Mouse (Mus musculus) forebrain, embryonic 13.5 days (tissue): Measurements from ENCODE around the gene Krt8. TPM values are rescaled to one million over a fixed set of nuclear protein-coding genes. Genes with fewer than 3 reads are reported as not detected.

Source experiments
- ATAC-seq: fragments of 200-750 bp; cut with Nextera tagmentation; 2 replicates; pipeline ENCODE4 v1.8.0; 2017
- H3K27ac ChIP-seq: fragments of 300-500 bp; sonication (generic); 2 replicates; pipeline ENCODE4 v1.5.1; 2015; ENCODE audit warnings: inconsistent platforms, mild to moderate bottlenecking, moderate library complexity
- H3K27me3 ChIP-seq: fragments of 300-500 bp; sonication (generic); 2 replicates; pipeline ENCODE4 v1.6.1; 2015; ENCODE audit warnings: mild to moderate bottlenecking, inconsistent platforms
- H3K36me3 ChIP-seq: fragments of 300-500 bp; sonication (generic); 2 replicates; pipeline ENCODE4 v1.6.1; 2015; ENCODE audit warnings: mild to moderate bottlenecking, inconsistent platforms; ENCODE audit not compliant: poor library complexity, severe bottlenecking
- H3K4me1 ChIP-seq: fragments of 300-500 bp; sonication (generic); 2 replicates; pipeline ENCODE4 v1.6.1; 2015; ENCODE audit warnings: inconsistent platforms
- H3K4me2 ChIP-seq: fragments of 300-500 bp; sonication (generic); 2 replicates; pipeline ENCODE4 v1.6.1; 2015; ENCODE audit warnings: inconsistent platforms, mild to moderate bottlenecking, moderate library complexity
- H3K4me3 ChIP-seq: fragments of 300-500 bp; sonication (generic); 2 replicates; pipeline ENCODE4 v1.5.1; 2015; ENCODE audit warnings: mild to moderate bottlenecking, inconsistent platforms
- H3K9ac ChIP-seq: fragments of 300-500 bp; sonication (generic); 2 replicates; pipeline ENCODE4 v1.6.1; 2015; ENCODE audit warnings: mild to moderate bottlenecking, inconsistent platforms
- H3K9me3 ChIP-seq: fragments of 300-500 bp; sonication (generic); replicated peaks from 2 replicates; pipeline ENCODE4 v1.6.1; 2016; ENCODE audit warnings: inconsistent platforms
- WGBS: fragments of 180-500 bp; shearing (Covaris S2); methylation state at CpG from one replicate; pipeline ENCODE4 v1.1.7; 2015; 5-methylcytosine and 5-hydroxymethylcytosine counted together
- polyA plus RNA-seq: library from polyadenylated mRNA; unstranded; fragments of >200 nt; fragmentation: Nextera tagmentation; extraction: Ambion mirVana; gene quantifications from 2 replicates; pipeline ENCODE4 v1.2.1, GENCODE M21; 2015

The Krt8 gene
- 1.7 and 2.6 TPM in 2 replicates for polyA plus RNA-seq

- H3K9ac ChIP-seq: no peak within 1 kb of the TSS
Observed at GRCm38 (mm10) chr15:102004189-102004588, at the start of gene Krt8. Krt8 (minus strand) TSS chr15:102004482.

GRCm38 (mm10) chr15:102051920-102052683 is 47.8 kb upstream of the Krt8 start:
- 0 out of 2 replicates have a peak, but pooled peaks cover 2% of the 10 kb centered on the region for H3K4me1 ChIP-seq
- ATAC-seq: peak; percentile 87
- H3K36me3 ChIP-seq: no peaks in the 10 kb centered on the region
- WGBS: under 1% methylated on average over 30 of the region's 33 CpGs
- peak overlapping the region; percentile 48 for H3K4me3 ChIP-seq
- H3K4me2 ChIP-seq: peak overlapping the region; percentile 71
- H3K27ac ChIP-seq: peak overlapping the region; percentile 41; the same call in 1 of the 2 replicates
- H3K9ac ChIP-seq: peak overlapping the region; percentile 68
- H3K27me3 ChIP-seq: no peaks in the 10 kb centered on the region
- H3K9me3 ChIP-seq: no peaks in the 10 kb centered on the region

More at GRCm38 (mm10) chr15:102004189-102004588, at the start of gene Krt8:
- no peak within 1 kb of the TSS for H3K27ac ChIP-seq
- H3K4me1 ChIP-seq: peaks cover 22% of the 10 kb centered on the region
- H3K4me2 ChIP-seq: peak within 1 kb of the TSS; percentile 52
- H3K27me3 ChIP-seq: peaks cover 71% of the 10 kb centered on the region
- 15% methylated on average over 11 of the region's 11 CpGs for WGBS
- H3K4me3 ChIP-seq: peak within 1 kb of the TSS; percentile 21
- H3K9me3 ChIP-seq: no peaks in the 10 kb centered on the region
- H3K36me3 ChIP-seq: no peaks in the 10 kb centered on the region
- ATAC-seq: no peak

DNA sequence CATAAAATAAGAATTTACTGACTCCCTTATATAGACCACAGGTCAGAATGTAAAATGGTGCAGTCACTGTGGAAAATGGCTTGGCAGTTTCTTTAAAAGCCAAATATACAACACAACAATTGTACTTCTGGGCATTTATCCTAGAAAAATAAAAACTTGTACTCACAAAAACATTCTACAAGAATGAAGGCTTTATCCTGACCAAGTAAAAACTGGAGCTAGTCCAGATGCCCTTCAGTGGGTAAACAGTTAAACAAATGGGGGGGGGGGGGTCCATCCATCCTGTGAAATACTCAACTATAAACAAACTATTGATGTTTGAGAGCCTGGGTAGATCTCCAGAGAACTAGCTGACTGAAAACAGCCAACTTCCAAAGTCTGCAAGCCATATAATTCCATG is 45.6 kb upstream of the Krt8 start:
- no peak for ATAC-seq
- Histone ChIP-seq H3K4me2 (no peak overlapping the region), H3K4me1 (0 out of 2 replicates have a peak, but pooled peaks cover 2% of the 10 kb centered on the region), H3K4me3 (no peak overlapping the region), H3K9ac (no peak overlapping the region), H3K27me3 (no peaks in the 10 kb centered on the region), H3K36me3 (no peaks in the 10 kb centered on the region), H3K27ac (no peak overlapping the region), H3K9me3 (no peaks in the 10 kb centered on the region)

- WGBS: 89% methylated on average over 6 of the region's 6 CpGs
Observed at GRCm38 (mm10) chr15:102048006-102048405, 43.7 kb upstream of the Krt8 start.

DNA sequence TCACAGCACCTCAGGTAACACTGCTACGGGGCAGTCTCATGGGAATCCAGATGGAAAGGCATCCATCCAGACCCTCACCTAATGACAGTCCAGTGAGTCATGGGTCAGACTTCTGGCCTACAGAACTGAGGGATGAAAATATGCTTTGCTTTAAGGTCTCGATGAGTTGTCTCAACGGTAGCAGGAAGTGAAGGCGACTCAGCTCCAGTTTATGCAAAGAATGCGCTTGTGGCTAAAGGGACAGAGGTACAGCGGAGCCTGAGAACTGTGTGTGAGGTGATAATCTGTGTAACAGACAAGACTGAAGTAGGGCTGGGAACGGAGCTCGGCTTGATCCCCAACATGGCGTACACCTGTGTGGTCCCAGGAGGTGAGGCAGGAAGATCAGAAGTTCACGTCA is 41.4 kb upstream of the Krt8 start:
- Histone ChIP-seq H3K9me3 (no peaks in the 10 kb centered on the region), H3K4me2 (no peak overlapping the region), H3K27me3 (no peaks in the 10 kb centered on the region), H3K4me1 (no peaks in the 10 kb centered on the region), H3K4me3 (no peak overlapping the region), H3K27ac (no peak overlapping the region), H3K9ac (no peak overlapping the region), H3K36me3 (no peaks in the 10 kb centered on the region)
- no peak for ATAC-seq
- 96% methylated on average over 10 of the region's 10 CpGs for WGBS

More at GRCm38 (mm10) chr15:102048006-102048405, 43.7 kb upstream of the Krt8 start:
- H3K4me3 ChIP-seq: no peak overlapping the region
- no peaks in the 10 kb centered on the region for H3K36me3 ChIP-seq
- no peak overlapping the region for H3K27ac ChIP-seq
- H3K9ac ChIP-seq: no peak overlapping the region
- H3K9me3 ChIP-seq: no peaks in the 10 kb centered on the region
- 0 out of 2 replicates have a peak, but pooled peaks cover 2% of the 10 kb centered on the region for H3K4me1 ChIP-seq
- no peaks in the 10 kb centered on the region for H3K27me3 ChIP-seq
- no peak for ATAC-seq
- H3K4me2 ChIP-seq: no peak overlapping the region

- Histone ChIP-seq H3K4me3 (no peak overlapping the region), H3K4me1 (no peaks in the 10 kb centered on the region), H3K4me2 (no peak overlapping the region), H3K9ac (no peak overlapping the region), H3K9me3 (no peaks in the 10 kb centered on the region), H3K27ac (no peak overlapping the region), H3K27me3 (no peaks in the 10 kb centered on the region), H3K36me3 (no peaks in the 10 kb centered on the region)
- no peak for ATAC-seq
- WGBS: 84% methylated on average over 3 of the region's 3 CpGs
Observed at GRCm38 (mm10) chr15:102044745-102045144, 40.5 kb upstream of the Krt8 start.

DNA sequence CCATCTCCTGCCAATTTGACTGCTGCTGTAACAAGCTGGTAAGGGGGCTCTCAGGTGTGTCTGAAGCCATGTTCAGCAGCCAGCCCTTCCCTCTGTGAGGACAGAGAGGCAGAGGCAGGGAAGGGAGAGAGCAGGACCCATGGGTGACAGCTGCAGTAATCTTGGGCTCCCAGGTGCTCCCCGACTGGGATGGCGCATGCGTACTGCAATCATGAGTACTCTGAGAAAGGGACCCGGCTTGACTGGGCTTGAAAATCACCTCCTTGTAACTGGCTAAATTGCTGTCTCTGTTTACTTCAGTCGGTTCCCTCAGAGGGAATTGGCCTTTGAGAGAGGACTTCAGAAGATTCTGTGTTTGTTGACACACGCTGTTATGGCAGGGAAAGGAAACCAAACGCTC is 37.7 kb upstream of the Krt8 start:
- Histone ChIP-seq H3K9me3 (no peaks in the 10 kb centered on the region), H3K9ac (no peak overlapping the region), H3K36me3 (no peaks in the 10 kb centered on the region), H3K4me3 (no peak overlapping the region), H3K27me3 (no peaks in the 10 kb centered on the region), H3K4me1 (no peaks in the 10 kb centered on the region), H3K27ac (no peak overlapping the region), H3K4me2 (no peak overlapping the region)
- ATAC-seq: no peak
- 84% methylated on average over 7 of the region's 7 CpGs for whole genome bisulfite sequencing

GRCm38 (mm10) chr15:102040277-102040676 is 36.0 kb upstream of the Krt8 start:
- no peak overlapping the region for H3K4me3 ChIP-seq
- ATAC-seq: no peak
- H3K9me3 ChIP-seq: no peaks in the 10 kb centered on the region
- no peak overlapping the region for H3K27ac ChIP-seq
- no peak overlapping the region for H3K4me2 ChIP-seq
- no peaks in the 10 kb centered on the region for H3K36me3 ChIP-seq
- H3K9ac ChIP-seq: no peak overlapping the region
- WGBS: 82% methylated on average over 4 of the region's 4 CpGs
- H3K27me3 ChIP-seq: no peaks in the 10 kb centered on the region
- no peaks in the 10 kb centered on the region for H3K4me1 ChIP-seq

DNA sequence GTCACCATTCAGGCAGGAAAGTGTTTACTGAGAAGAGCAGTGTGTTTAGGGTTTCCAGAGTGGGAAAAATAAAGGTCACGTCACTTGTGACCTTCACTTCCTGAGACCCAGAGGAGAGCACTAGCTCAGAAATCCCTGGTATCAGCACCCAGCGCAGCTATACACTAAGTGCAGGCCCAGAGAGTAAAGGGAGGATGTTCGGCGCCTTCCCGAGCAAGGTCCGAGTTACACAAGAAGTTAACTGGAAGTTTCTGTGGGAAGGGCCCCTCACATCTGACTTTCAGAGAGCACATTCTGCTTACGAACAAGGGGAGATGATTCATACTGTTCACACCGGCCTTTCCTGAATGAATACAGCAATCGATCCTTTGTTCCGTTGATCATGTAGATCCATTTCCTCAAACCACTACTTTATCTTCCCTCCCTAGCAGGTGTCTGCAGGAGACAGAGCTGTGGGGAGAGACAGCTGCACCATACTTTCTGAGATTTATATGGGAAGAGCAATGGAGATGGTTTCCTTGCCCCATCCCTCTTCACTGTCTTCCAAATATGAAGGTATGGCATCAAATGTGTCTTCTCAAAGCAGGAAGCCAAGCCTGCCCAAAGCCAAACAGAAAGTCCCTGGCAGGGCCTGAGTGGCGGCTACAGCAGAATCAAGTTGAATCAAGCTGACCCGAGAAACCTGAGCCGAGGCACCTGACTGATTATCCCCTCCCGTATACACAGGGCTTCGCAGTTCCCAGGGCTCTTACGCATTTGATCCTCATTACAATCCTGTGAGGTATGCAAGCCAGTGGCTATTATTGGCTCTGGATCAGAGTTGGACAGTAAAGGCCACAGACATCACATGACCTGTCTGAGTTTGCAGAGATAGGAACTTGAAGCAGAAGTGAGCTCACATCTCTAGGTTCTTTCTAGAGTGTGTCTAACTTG is 30.1 kb upstream of the Krt8 start:
- Histone ChIP-seq H3K9ac (no peak overlapping the region), H3K4me1 (no peaks in the 10 kb centered on the region), H3K27ac (no peak overlapping the region), H3K27me3 (peaks cover 3% of the 10 kb centered on the region), H3K36me3 (no peaks in the 10 kb centered on the region), H3K9me3 (no peaks in the 10 kb centered on the region), H3K4me2 (no peak overlapping the region), H3K4me3 (no peak overlapping the region)
- 63% methylated on average over 16 of the region's 16 CpGs for WGBS
- no peak for ATAC-seq

GRCm38 (mm10) chr15:102028040-102028439 is 23.8 kb upstream of the Krt8 start, which contains the start of gene Krt18:
Krt18 (plus strand) TSS chr15:102028180.
- Histone ChIP-seq H3K4me1 (peaks cover 18% of the 10 kb centered on the region), H3K9me3 (no peaks in the 10 kb centered on the region), H3K9ac (peak within 1 kb of the TSS; percentile 53), H3K4me3 (peak within 1 kb of the TSS; percentile 16; the same call in 1 of the 2 replicates), H3K27ac (no peak within 1 kb of the TSS), H3K27me3 (peaks cover 57% of the 10 kb centered on the region), H3K36me3 (no peaks in the 10 kb centered on the region), H3K4me2 (peak within 1 kb of the TSS; percentile 46)
- WGBS: 3% methylated on average over 28 of the region's 28 CpGs
- no peak for ATAC-seq

DNA sequence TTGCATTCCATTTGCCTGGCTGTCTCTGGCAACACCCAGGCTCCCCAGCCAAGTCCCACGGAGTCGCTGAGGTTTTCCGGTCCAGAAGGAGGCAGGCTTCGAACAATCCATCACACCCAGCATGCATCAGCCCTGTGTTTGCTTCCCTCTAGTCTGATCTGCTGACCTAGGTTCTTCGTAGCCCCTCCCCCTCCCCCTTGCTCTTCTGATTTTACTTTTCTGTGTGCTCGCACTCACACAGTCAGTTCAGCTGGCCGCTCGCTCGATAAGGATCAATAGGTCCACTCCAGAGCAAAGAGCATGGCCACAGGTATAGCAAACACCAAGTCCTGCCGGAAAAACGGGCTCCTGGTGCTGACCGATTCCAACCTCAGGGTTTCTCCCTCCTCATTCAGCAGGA is 22.1 kb upstream of the Krt8 start:
- no peak overlapping the region for H3K4me2 ChIP-seq
- WGBS: 16% methylated on average over 12 of the region's 12 CpGs
- peaks cover 18% of the 10 kb centered on the region for H3K4me1 ChIP-seq

More for the DNA sequence above, 22.1 kb upstream of the Krt8 start:
- Histone ChIP-seq H3K36me3 (no peaks in the 10 kb centered on the region), H3K9me3 (no peaks in the 10 kb centered on the region), H3K27me3 (peaks cover 57% of the 10 kb centered on the region), H3K4me3 (no peak overlapping the region), H3K9ac (no peak overlapping the region), H3K27ac (no peak overlapping the region)
- ATAC-seq: no peak
